Mouse (Mus musculus): ENCODE measurements around the gene Tctn1. TPM values are rescaled to one million over a fixed set of nuclear protein-coding genes. Genes with fewer than 3 reads are reported as not detected.

The Tctn1 gene
- polyA plus RNA-seq, 1 experiment from 2014 or later, result 6.1 TPM

DNA sequence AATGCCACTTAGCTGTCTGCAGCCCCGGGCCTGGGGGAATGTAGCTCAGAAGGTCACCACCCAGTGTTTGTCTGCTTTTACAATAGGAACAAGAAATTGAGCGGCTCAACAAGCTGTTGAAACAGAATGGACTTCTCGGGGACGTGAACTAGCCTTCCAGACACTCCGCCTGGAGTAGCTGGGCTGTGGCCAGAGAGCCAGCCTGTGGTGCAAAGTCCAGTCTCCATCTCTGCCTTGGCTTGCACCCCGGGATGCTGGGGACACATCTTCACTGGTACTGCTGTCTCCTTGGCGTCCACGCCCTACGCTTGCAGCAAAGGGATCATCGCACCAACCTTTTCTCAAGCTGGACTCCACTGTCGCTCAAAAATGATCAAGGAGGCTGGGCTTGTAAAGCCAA lies 23.7 kb downstream of the Tctn1 start:
- ATAC-seq (replicated peaks), result no peak
- WGBS, result 85% methylated on average over 11 of the region's 11 CpGs
- Histone ChIP-seq H3K27ac (no peak overlapping the region), H3K4me2 (no peak overlapping the region), H3K36me3 (replicated peaks) (0 out of 2 replicates have a peak, but pooled peaks cover 5% of the 10 kb centered on the region), H3K9me3 (no peaks in the 10 kb centered on the region), H3K9ac (no peak overlapping the region), H3K4me3 (no peak overlapping the region), H3K27me3 (replicated peaks) (no peaks in the 10 kb centered on the region), H3K4me1 (peaks cover 10% of the 10 kb centered on the region; the same call in 1 of the 2 replicates)

DNA sequence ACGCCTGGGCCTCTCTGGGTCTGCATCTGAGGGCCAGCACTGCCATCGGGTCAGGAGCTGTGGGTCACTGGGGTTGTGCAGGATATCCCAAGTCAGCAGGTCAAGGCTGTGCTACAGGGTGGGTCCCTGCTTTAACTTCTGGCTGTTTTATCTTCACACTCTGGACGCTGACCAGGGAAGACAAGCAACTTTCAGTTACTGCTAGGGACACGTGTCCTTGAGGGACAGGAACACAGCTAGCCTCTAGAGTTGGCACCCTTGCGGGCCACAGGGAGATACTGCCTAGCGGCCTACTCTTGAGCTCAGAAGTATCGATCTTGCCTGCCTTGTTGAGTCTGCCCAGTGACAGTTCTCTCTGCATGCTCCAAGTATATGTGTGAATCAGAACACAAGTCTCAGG lies 24.6 kb downstream of the Tctn1 start:
- 92% methylated on average over 7 of the region's 7 CpGs for WGBS
- Histone ChIP-seq H3K4me2 (no peak overlapping the region), H3K36me3 (replicated peaks) (0 out of 2 replicates have a peak, but pooled peaks cover 5% of the 10 kb centered on the region), H3K27me3 (replicated peaks) (no peaks in the 10 kb centered on the region), H3K4me1 (peaks cover 10% of the 10 kb centered on the region; the same call in 1 of the 2 replicates), H3K27ac (no peak overlapping the region), H3K9me3 (no peaks in the 10 kb centered on the region), H3K9ac (no peak overlapping the region), H3K4me3 (no peak overlapping the region)
- no peak for ATAC-seq (replicated peaks)

DNA sequence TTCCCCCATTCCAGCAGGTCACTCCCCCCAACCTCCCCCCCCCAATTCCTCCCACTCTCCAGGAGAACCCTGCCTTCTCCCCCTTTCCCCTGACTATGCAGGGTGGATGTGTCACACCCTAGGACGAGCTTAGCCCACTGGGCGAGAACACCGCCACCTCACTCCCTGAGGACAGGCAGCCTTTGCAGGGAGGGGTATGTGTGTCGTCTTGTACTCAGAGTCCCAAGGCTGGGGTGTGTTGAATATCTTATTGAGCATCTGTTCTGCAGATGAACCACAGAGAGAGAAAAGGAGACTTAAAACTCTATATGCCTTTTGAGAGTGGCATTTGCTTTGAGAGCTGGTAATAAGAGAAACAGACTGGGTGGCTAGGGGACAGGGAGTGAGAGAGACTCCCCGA lies 27.1 kb downstream of the Tctn1 start:
- Histone ChIP-seq H3K9ac (no peak overlapping the region), H3K4me2 (no peak overlapping the region), H3K36me3 (replicated peaks) (0 out of 2 replicates have a peak, but pooled peaks cover 5% of the 10 kb centered on the region), H3K9me3 (no peaks in the 10 kb centered on the region), H3K4me3 (no peak overlapping the region), H3K27me3 (replicated peaks) (no peaks in the 10 kb centered on the region), H3K27ac (no peak overlapping the region), H3K4me1 (no peaks in the 10 kb centered on the region; the same call in 1 of the 2 replicates)
- no peak for ATAC-seq (replicated peaks)
- WGBS, result 62% methylated on average over 5 of the region's 5 CpGs

DNA sequence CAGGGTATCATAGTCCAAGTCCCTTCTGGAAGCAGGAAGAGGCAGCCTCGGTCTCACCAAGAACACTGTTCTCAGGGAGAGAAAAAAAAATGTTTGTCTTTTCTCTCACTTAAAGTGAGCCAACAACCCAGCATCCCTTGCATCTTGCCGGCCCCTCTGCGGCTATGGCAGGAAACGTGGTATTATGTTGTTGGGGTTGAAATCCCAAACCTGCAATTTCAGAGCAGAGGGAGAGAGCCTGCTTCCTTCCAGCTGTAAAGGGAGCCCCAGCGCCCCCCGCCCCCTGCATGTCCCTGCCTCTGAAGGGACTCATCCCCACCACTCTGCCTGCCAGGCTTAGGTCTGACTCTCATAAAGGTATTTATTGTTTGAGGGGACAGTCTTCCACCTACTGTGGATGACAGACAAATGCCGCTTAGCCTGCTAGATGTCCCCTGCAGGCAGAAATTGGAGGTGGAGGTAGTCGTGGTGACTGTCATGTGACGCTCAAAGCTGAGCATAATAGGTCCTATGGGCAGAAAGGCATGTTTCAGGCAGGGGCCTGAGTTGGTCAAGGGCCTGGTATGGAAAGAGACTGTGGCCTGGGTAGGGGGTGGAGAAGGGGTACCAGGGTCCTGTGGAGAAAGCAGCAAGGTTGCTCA lies 28.9 kb downstream of the Tctn1 start:
- Histone ChIP-seq H3K4me2 (no peak overlapping the region), H3K9me3 (no peaks in the 10 kb centered on the region), H3K36me3 (replicated peaks) (no peaks in the 10 kb centered on the region), H3K4me3 (no peak overlapping the region), H3K27me3 (replicated peaks) (no peaks in the 10 kb centered on the region), H3K4me1 (no peaks in the 10 kb centered on the region; the same call in 1 of the 2 replicates), H3K9ac (no peak overlapping the region), H3K27ac (no peak overlapping the region)
- ATAC-seq (replicated peaks), result no peak
- 67% methylated on average over 9 of the region's 9 CpGs for WGBS

DNA sequence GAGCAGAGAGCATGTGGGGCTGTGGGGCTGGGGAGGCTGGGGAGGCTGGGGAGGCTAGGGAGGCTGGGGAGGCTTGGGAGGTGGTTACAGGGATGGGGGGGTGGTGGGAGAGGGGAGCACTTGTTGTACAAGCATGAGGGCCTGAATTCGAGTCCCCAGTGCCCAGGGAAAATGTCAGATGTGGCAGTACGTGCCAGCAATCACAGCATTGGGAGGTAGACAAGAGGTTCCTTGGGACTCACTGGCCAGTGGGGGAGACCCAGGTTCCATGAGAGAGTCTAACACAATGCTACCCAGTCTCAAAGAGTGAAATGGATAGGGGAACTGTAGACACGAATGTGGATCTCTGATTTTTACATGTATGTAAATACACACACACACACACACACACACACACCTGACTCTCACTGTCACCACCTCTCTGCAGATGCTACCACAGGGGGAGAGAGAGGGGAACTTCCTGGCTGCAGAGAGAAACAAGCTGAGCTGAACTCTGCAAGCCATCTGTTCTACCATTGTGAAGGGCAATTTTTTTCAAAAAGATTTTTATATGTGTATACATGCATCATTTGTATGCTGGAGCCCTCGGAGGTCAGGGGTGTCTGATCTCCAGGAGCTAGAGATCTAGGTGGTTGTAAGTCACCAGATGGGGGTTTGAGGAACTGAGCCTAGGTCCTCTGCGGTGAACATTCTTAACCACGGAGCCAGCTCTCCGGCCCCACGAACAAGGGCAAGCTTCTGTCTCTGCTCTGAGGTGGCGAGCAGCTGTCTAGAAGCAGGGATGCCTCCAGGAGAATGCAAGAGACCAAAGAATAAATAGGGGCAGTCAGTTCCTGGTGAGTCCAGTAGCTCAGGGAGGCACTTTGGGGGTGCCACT lies 29.7 kb downstream of the Tctn1 start:
- 83% methylated on average over 9 of the region's 9 CpGs for WGBS
- ATAC-seq (replicated peaks), result no peak
- no peaks in the 10 kb centered on the region for H3K36me3 ChIP-seq (replicated peaks)
- H3K4me2 ChIP-seq, result no peak overlapping the region
- H3K4me3 ChIP-seq, result no peak overlapping the region
- H3K4me1 ChIP-seq, result no peaks in the 10 kb centered on the region; the same call in 1 of the 2 replicates
- H3K27ac ChIP-seq, result no peak overlapping the region
- H3K9me3 ChIP-seq, result no peaks in the 10 kb centered on the region
- no peaks in the 10 kb centered on the region for H3K27me3 ChIP-seq (replicated peaks)
- no peak overlapping the region for H3K9ac ChIP-seq

DNA sequence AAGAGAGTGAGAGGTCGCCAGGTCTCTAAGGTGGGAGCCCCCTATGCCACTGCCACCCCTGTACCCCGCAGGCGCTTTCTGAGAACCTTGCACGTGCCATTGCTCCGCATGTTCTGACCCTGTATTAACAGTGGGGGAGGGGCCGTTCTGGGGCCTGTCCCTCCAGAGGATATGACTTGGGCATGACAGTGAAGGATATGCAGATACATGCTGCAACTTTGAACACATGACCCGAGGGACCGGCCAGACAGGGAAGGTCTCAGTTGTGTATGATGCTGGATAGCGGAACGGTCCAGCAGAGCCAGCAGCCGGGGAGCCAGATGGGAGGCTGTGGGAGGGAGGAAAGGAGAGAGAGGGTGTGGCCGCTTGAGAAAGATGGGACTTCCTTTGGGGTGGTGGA lies 30.6 kb downstream of the Tctn1 start:
- ATAC-seq (replicated peaks), result no peak
- Histone ChIP-seq H3K4me3 (no peak overlapping the region), H3K36me3 (replicated peaks) (no peaks in the 10 kb centered on the region), H3K27ac (no peak overlapping the region), H3K4me1 (no peaks in the 10 kb centered on the region; the same call in 1 of the 2 replicates), H3K4me2 (no peak overlapping the region), H3K9ac (no peak overlapping the region), H3K9me3 (no peaks in the 10 kb centered on the region), H3K27me3 (replicated peaks) (no peaks in the 10 kb centered on the region)
- 86% methylated on average over 12 of the region's 12 CpGs for WGBS

DNA sequence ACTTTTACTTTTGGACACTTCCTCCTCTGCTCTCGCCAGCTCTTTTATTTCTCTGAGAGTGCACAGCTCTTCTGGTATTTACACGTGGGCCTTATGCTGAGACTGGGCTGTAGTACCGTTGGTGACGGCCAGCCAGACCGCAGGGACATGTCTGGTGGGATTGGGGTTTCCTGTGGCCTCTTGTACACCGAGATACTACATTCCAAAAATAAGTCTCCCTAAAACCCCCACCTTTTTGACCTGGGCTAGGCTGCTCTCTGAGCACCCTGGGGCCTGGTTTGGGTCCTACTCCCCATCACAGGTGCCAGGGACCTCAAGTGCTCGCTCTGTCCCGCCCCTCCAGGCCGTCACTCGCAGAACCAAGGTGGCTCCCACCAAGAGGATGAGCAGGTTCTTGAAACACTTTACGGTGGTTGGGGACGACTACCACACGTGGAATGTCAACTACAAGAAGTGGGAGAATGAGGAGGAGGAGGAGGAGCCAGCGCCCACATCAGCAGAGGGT lies 31.1 kb downstream of the Tctn1 start:
- H3K9me3 ChIP-seq, result no peaks in the 10 kb centered on the region
- 87% methylated on average over 14 of the region's 14 CpGs for WGBS
- H3K36me3 ChIP-seq (replicated peaks), result no peaks in the 10 kb centered on the region
- ATAC-seq (replicated peaks), result no peak
- H3K4me1 ChIP-seq, result no peaks in the 10 kb centered on the region; the same call in 1 of the 2 replicates
- no peak overlapping the region for H3K9ac ChIP-seq
- H3K4me3 ChIP-seq, result no peak overlapping the region
- H3K27me3 ChIP-seq (replicated peaks), result no peaks in the 10 kb centered on the region
- no peak overlapping the region for H3K27ac ChIP-seq
- no peak overlapping the region for H3K4me2 ChIP-seq

DNA sequence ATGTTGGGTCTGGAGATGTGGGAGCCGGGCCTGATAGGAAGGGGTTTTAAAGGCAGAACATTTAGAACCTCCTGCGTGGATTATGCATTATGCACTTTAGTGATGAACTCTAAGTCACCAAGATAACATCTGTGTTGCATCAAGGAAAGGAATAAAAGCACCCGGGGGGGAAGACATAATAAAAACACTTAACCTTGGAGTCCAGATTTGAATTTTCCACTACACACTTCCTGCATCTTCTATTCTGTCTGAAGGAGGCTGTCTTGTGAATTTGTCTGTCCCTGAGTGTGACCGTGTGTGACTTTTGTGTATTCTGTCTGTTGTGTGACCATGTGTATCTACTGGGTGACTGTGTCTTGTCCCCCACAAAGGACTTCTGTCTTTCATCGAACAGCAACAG lies 32.3 kb downstream of the Tctn1 start:
- H3K4me1 ChIP-seq, result no peaks in the 10 kb centered on the region; the same call in 1 of the 2 replicates
- no peak overlapping the region for H3K4me3 ChIP-seq
- H3K9me3 ChIP-seq, result no peaks in the 10 kb centered on the region
- no peak overlapping the region for H3K9ac ChIP-seq
- ATAC-seq (replicated peaks), result no peak
- no peaks in the 10 kb centered on the region for H3K36me3 ChIP-seq (replicated peaks)
- no peak overlapping the region for H3K4me2 ChIP-seq
- H3K27ac ChIP-seq, result no peak overlapping the region
- H3K27me3 ChIP-seq (replicated peaks), result no peaks in the 10 kb centered on the region
- 87% methylated on average over 5 of the region's 5 CpGs for WGBS

DNA sequence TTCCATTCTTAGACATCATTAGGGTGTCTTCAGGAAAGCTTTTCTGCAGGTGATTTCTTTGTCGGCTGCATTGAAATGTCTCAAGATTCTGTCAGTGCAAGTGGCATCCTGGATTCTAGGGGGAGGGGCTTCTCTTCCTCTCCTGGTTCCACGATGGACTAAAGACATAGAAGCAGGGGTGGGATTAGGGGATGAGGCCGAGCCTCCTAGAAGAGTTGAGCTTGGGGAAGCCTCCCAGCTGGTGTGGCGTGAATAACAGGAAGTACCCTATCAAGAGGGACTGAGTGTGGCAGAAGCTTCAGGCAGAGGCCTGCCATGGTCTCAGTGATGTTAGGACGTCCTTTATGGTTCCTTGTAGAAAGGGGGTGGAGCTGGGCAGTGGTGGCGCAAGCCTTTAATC lies 32.8 kb downstream of the Tctn1 start:
- no peak overlapping the region for H3K9ac ChIP-seq
- no peaks in the 10 kb centered on the region for H3K9me3 ChIP-seq
- no peaks in the 10 kb centered on the region for H3K27me3 ChIP-seq (replicated peaks)
- H3K36me3 ChIP-seq (replicated peaks), result no peaks in the 10 kb centered on the region
- H3K4me3 ChIP-seq, result no peak overlapping the region
- no peaks in the 10 kb centered on the region; the same call in 1 of the 2 replicates for H3K4me1 ChIP-seq
- 79% methylated on average over 6 of the region's 6 CpGs for WGBS
- H3K27ac ChIP-seq, result no peak overlapping the region
- no peak for ATAC-seq (replicated peaks)
- H3K4me2 ChIP-seq, result no peak overlapping the region

DNA sequence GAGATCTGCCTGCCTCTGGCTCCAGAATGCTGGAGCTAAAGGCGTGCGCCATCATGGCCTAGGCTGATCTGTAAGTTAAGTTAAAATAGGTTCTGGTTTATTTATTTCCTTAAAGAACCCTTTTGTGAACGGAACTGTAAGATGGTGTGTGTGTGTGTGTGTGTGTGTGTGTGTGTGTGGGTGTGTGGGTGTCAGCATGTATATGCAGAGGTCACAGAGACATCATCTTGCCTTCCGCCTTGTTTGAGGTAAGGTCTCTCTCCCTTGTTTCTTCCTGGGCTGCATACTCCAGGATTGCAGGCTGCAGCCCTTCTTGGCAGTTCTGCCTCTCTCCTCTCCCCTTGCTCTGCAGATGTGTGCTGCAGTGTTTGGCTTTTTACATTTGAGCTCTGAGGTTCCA lies 33.4 kb downstream of the Tctn1 start:
- 97% methylated on average over 4 of the region's 4 CpGs for WGBS
- Histone ChIP-seq H3K9me3 (no peaks in the 10 kb centered on the region), H3K4me1 (no peaks in the 10 kb centered on the region; the same call in 1 of the 2 replicates), H3K27me3 (replicated peaks) (no peaks in the 10 kb centered on the region), H3K4me2 (no peak overlapping the region), H3K4me3 (no peak overlapping the region), H3K27ac (no peak overlapping the region), H3K9ac (no peak overlapping the region), H3K36me3 (replicated peaks) (no peaks in the 10 kb centered on the region)
- no peak for ATAC-seq (replicated peaks)

DNA sequence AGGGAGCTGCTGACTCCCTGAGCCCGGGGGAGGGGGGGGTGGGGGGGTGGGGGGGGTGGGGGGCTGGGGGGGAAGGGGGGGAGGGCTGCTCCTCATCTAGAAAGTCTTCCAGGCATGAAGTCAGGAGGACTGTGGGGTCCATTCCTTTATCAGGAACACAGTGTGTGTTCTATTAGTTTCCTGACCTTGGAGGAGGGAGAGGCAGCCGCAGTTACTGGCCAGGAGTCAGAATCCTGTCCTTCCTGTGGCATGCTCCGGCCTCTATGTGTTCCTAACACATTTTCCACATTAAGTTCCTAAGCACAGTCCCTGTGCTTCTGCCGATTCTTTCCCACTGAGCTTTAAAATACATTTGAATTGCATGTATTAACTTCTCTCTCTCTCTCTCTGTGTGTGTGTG lies 35.5 kb downstream of the Tctn1 start:
- no peak for ATAC-seq (replicated peaks)
- H3K9me3 ChIP-seq, result no peaks in the 10 kb centered on the region
- H3K9ac ChIP-seq, result no peak overlapping the region
- H3K27me3 ChIP-seq (replicated peaks), result no peaks in the 10 kb centered on the region
- H3K4me2 ChIP-seq, result no peak overlapping the region
- WGBS, result 71% methylated on average over 4 of the region's 4 CpGs
- H3K27ac ChIP-seq, result no peak overlapping the region
- H3K36me3 ChIP-seq (replicated peaks), result no peaks in the 10 kb centered on the region
- no peaks in the 10 kb centered on the region for H3K4me1 ChIP-seq
- H3K4me3 ChIP-seq, result no peak overlapping the region

DNA sequence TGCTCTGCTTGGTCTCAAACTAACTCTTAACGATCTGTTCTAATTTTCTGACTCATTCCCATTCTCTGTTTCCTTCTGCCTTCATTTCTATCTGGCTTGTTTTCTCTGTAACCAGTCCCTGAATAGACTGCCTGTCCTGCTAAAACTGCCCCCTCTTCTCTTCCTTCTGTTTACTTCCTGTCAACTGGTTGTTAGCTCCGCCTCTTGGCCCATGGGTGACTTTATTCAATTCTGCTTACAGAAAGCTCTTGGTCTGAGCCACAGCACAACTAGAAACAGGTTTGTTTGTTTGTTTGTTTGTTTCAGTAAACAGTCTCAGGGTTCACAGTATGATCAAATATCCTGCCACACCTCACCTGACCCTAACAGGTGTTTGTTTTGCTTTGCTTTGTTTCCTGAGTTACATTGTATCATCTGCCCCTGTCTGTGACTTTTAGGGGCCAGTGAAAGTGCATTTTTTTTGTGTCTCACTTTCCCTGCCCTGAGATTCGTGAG lies 35.9 kb downstream of the Tctn1 start:
- H3K4me2 ChIP-seq, result no peak overlapping the region
- no peaks in the 10 kb centered on the region for H3K9me3 ChIP-seq
- no peak overlapping the region for H3K9ac ChIP-seq
- no peaks in the 10 kb centered on the region for H3K4me1 ChIP-seq
- 76% methylated on average over 3 of the region's 3 CpGs for WGBS
- H3K36me3 ChIP-seq (replicated peaks), result no peaks in the 10 kb centered on the region
- H3K4me3 ChIP-seq, result no peak overlapping the region
- H3K27ac ChIP-seq, result no peak overlapping the region
- no peak for ATAC-seq (replicated peaks)
- no peaks in the 10 kb centered on the region for H3K27me3 ChIP-seq (replicated peaks)

All from midbrain, embryonic 15.5 days (tissue).